Mouse (Mus musculus): ENCODE measurements around the gene Sez6l2.

Sez6l2 gene

GRCm38 (mm10) chr7:126949793-126950646 lies at the start of gene Sez6l2:
TSS of gene Sez6l2 (plus strand) at chr7:126950563.
- peak; percentile 84 for DNase-seq

- DNase-seq: no peak
Measured at GRCm38 (mm10) chr7:126905590-126905989, 44.8 kb upstream of the Sez6l2 start.

- no peak for DNase-seq
Measured at GRCm38 (mm10) chr7:126914844-126915243, 35.5 kb upstream of the Sez6l2 start.

- DNase-seq: peak; percentile 65
Measured at GRCm38 (mm10) chr7:126918356-126918755, 32.0 kb upstream of the Sez6l2 start.

- DNase-seq: no peak
Measured at GRCm38 (mm10) chr7:126919973-126920372, 30.4 kb upstream of the Sez6l2 start.

- DNase-seq: peak; percentile 87
Measured at GRCm38 (mm10) chr7:126921563-126921962, 28.8 kb upstream of the Sez6l2 start.

GRCm38 (mm10) chr7:126922624-126923060 lies 27.7 kb upstream of the Sez6l2 start, which contains the start of gene Tmem219:
TSS of gene Tmem219 (minus strand) at chr7:126922917.
- DNase-seq: peak; percentile 93

- DNase-seq: no peak
Measured at GRCm38 (mm10) chr7:126923999-126924398, 26.4 kb upstream of the Sez6l2 start.

GRCm38 (mm10) chr7:126926299-126926698 lies 24.1 kb upstream of the Sez6l2 start:
- DNase-seq: no peak

GRCm38 (mm10) chr7:126928384-126929037 lies 21.9 kb upstream of the Sez6l2 start, which contains the start of gene Kctd13:
TSS of gene Kctd13 (plus strand) at chr7:126928879.
- peak; percentile 93 for DNase-seq

- no peak for DNase-seq
Measured at GRCm38 (mm10) chr7:126929046-126929445, 21.3 kb upstream of the Sez6l2 start.

- no peak for DNase-seq
Measured at GRCm38 (mm10) chr7:126932652-126933051, 17.7 kb upstream of the Sez6l2 start.

- no peak for DNase-seq
Measured at GRCm38 (mm10) chr7:126941171-126941570, 9.2 kb upstream of the Sez6l2 start.

- no peak for DNase-seq
Measured at GRCm38 (mm10) chr7:126941801-126942200, 8.6 kb upstream of the Sez6l2 start.

GRCm38 (mm10) chr7:126946530-126946929 lies 3.8 kb upstream of the Sez6l2 start:
- DNase-seq: peak; percentile 36

GRCm38 (mm10) chr7:126948626-126949025 lies 1.7 kb upstream of the Sez6l2 start:
- DNase-seq: no peak

- DNase-seq: peak; percentile 24
Measured at GRCm38 (mm10) chr7:126949403-126949792, 965 bp upstream of the Sez6l2 start, which contains the start of gene Asphd1. TSS of gene Asphd1 (minus strand) at chr7:126949582.

GRCm38 (mm10) chr7:126950647-126951615 lies 568 bp downstream of the Sez6l2 start:
- no peak for DNase-seq

- DNase-seq: no peak
Measured at GRCm38 (mm10) chr7:126951741-126952140, 1.4 kb downstream of the Sez6l2 start.

- no peak for DNase-seq
Measured at GRCm38 (mm10) chr7:126952646-126953045, 2.3 kb downstream of the Sez6l2 start.

GRCm38 (mm10) chr7:126955125-126955524 lies 4.8 kb downstream of the Sez6l2 start:
- DNase-seq: no peak

- DNase-seq: no peak
Measured at GRCm38 (mm10) chr7:126959780-126960179, 9.4 kb downstream of the Sez6l2 start.

GRCm38 (mm10) chr7:126961095-126961494 lies 10.7 kb downstream of the Sez6l2 start:
- no peak for DNase-seq

Measured in kidney, adult 9 months (tissue).